Mouse (Mus musculus): ENCODE measurements around the gene Pphln1. TPM values are rescaled to one million over a fixed set of nuclear protein-coding genes. Genes with fewer than 3 reads are reported as not detected.
"Not testable (repeated sequence)": the region's sequence is repeated elsewhere in the genome, so short reads cannot be mapped to it uniquely, and the experiment has no call there.

Gene Pphln1
- total RNA-seq (2021), result 10 to 100 TPM; 30.8 to 35.8 TPM

DNA sequence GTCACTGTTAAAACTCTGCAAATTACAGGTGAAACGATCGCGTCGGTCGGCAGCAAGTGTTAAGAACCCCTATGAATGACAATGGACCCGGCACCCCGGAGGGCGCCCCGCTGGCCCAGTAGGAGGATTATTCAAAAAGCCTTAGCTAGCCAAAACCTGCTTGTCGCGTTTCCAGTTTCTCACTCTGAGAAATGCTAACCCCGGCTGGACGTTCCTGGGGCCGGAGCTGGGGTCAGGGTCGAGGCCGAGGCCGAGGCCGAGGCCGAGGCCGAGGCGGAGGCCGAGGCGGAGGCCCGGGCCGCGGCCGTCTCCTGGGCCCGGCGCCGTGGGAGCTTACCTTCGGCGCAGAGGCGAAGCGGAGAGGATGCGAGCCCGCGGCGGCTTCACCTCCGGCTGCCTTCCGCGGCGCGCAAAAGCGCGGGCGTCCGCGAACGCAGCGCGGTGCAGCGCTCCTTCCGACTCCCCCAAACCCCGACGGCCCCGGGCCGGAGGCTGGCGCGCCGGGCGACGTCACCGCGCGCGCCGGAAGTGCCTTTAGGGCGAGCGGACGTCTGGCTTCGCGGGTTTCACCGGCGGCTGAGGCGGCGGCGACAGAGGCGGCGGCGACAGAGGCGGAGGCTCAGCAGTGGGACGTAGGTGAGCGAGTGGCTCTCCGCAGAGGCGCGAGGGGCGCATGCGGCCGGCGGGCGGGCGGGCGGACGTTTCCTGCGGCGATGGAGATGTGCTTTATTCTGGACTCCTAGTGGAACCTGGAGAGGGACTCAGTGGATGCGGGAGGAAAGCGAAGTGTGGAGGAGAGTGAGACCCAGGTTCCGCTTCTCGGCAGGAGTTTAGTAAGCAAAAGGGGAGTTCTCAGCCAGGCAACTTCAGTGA, at the start of gene Pphln1, which contains the start of gene Zcrb1:
Gene Pphln1 (plus strand): TSS at position 525 of the 873 bp plus-strand sequence.
Gene Zcrb1 (minus strand): TSS at position 509 of the 873 bp plus-strand sequence.
- intact Hi-C loops (cut with DNase I), result no loop called here
- DNase-seq (ENCODE audit: extremely low spot score in 1 of 2, low spot score in 2 of 2), result peak; percentile 47 to 89

DNA sequence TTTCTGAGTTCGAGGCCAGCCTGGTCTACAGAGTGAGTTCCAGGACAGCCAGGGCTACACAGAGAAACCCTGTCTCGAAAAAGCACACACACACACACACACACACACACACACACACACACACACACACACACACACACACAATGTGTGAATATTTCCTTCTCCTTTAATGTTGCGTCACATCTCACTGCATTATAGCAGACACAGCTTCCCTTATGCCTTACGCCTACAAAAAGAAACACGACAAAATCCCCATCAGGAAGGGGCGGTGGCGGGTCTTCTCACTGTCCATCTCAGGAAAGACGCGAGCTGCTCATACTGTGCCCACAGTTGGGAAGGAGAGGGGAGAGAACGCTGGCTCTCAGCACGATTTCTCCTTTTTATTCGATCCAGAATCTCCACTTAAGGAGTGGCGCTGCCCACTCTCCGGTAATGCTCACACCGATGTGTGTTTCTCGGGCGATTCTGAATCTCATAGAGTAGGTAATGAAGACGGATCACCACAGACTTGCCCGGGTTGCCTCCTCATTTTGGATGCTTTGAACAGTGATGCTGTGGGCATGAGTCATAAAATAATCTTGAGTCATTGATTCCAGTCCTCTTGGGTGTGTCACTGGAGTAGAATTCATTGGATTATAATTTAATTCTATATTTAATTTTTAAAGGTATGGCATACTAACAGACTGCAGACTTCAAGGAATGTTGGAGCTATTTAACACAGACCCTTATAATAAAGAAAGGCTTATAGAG, 39.6 kb upstream of the Pphln1 start:
- DNase-seq (ENCODE audit: extremely low spot score in 1 of 2, low spot score in 2 of 2), result no peak
- intact Hi-C loops (cut with DNase I), result no loop called here

DNA sequence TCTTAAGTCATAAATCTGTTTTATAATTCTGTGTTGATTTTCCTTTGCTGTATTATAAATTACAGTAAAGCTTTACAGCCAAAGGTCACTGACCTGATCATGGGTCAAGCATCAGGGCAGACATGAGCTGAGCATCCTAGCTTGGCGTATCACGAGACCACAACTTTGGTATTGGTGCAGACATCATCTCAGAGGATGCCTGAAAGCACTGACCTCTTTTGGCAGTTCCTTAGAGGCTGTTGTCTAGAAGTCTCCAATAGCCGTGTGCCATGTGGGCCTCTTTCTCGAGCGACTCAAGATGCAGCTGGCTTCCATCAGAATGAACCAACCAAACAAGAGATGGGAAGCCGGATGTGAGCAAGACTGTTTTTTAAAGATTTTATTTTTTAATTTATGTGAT, 32.6 kb upstream of the Pphln1 start:
- intact Hi-C loops (cut with DNase I), result no loop called here

DNA sequence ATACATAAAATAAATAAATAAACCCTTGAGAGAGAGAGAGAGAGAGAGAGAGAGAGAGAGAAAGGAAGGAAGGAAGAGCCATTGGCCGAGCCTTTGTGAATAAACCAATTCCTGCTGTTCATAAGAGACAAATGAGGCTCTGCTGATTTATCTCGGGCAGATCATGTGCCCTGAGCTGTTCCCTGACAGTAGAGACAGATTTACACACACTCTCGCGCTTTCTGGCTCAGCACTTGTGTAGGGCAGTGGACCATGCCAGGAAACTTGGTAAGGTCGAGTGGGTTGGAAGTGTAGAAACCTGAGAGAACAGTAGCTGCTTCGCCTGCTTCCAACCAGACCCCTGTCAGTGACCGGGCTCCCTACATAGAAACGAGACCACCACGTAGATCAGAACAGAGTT, 29.6 kb upstream of the Pphln1 start:
- intact Hi-C loops (cut with DNase I), result no loop called here
- no peak for DNase-seq (ENCODE audit: extremely low spot score in 1 of 2, low spot score in 2 of 2)

More for the DNA sequence above, 32.6 kb upstream of the Pphln1 start:
- no peak for DNase-seq (ENCODE audit: extremely low spot score in 1 of 2, low spot score in 2 of 2)

DNA sequence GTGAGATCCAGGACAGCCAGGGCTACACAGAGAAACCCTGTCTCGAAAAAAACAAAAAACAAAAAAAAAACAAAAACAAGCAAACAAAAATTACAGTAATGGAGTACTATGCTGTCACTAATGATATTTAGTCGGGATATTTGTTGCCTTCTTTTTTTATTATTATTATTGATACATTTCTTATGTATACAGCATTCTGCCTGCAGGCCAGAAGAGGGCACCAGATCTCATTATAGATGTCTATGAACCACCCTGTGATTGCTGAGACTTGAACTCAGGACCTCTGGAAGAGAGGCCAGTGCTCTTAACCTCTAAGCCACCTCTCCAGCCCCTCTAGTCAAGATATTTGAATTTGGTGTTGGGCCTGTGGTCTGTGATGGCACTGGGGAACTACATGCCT, 26.3 kb upstream of the Pphln1 start:
- intact Hi-C loops (cut with DNase I), result no loop called here
- no peak for DNase-seq (ENCODE audit: extremely low spot score in 1 of 2, low spot score in 2 of 2)

DNA sequence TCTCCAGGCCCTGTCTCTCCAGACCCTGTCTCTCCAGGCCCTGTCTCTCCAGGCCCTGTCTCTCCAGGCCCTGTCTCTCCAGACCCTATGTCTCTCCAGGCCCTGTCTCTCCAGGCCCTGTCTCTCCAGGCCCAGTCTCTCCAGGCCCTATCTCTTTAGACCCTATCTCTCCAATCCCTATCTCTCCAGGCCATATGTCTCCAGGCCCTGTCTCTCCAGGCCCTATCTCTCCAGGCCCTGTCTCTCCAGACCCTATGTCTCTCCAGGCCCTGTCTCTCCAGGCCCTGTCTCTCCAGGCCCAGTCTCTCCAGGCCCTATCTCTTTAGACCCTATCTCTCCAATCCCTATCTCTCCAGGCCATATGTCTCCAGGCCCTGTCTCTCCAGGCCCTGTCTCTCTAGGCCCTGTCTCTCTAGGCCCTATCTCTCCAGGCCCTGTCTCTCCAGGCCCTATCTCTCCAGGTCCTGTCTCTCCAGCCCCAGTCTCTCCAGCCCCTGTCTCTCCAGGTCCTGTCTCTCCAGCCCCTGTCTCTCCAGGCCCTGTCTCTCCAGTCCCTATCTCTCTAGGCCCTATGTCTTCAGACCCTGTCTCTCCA, 25.5 kb upstream of the Pphln1 start:
- intact Hi-C loops (cut with DNase I); DNase-seq (ENCODE audit: extremely low spot score in 1 of 2, low spot score in 2 of 2): not testable (repeated sequence)

DNA sequence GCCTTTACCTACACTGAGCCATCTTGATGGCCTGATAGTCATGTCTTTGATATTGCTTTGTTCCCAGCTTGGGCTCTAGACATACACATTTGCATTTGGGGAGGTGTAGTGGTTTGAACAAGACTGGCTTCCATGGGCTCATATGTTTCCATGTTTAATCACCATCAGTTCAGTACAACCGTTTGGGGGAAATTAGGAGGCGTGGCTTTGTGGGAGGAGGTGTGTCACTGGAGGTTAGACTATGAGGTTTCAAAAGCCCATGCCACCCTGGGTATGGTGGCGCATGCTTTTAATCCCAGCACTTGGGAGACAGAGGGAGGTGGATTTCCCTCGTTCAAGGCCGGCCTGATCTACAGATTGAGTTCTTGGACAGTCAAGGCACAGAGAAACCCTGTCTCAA, 22.5 kb upstream of the Pphln1 start:
- intact Hi-C loops (cut with DNase I), result no loop called here
- DNase-seq (ENCODE audit: extremely low spot score in 1 of 2, low spot score in 2 of 2), result no peak

DNA sequence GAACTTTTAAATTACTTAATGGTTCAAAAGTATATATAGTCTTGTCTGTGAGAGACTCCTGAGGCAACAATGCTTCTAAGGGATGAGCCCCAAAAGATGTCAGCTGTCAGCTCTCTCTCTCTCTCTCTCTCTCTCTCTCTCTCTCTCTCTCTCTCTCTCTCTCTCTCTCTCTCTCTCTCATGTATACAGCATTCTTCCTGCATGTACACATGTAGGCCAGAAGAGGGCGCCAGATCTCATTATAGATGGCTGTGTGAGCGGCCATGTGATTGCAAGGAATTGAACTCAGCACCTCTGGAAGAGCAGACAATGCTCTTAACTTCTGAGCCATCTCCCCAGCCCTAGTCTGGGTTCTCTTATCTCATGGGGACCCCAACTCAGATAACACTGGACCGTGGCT, 19.0 kb upstream of the Pphln1 start:
- intact Hi-C loops (cut with DNase I), result no loop called here
- DNase-seq (ENCODE audit: extremely low spot score in 1 of 2, low spot score in 2 of 2), result no peak

DNA sequence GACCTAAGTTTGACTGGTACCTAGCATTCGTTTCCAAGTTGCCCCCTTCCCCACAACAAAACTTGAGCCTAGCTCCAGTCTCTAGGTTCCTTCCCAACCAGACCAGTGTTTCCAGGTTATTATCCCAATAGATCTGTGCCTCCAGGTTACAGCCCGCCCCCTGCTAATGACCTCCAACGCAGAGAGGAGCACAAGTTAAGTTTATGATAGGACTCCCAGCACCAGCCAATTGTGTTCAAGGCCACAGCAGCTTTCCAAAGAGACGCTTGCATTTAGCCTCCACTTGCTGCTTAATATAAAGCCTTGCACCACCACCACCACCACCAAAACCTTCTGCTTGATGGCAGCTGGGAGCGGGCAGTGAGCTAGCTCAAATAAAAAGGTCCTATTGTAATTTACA, 16.8 kb upstream of the Pphln1 start:
- intact Hi-C loops (cut with DNase I), result no loop called here

DNA sequence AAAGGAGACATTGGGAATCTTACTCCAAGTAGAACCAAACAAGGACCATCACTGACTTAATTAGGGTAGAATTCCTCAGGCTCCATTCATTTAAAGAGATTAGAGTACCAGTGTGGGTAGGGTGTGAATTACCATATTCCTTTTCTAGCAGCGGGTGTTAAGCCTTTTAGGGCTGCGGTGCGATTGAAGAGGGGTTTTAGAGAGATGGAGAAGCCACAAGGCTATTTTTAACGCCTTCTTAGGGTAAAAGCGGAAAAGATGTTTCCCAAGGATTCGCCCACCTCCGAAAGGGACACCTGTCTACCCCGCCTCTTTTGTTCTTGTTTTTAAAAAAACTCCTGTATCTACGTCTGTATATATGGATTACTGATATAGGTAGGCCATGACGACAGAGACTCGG, 881 bp upstream of the Pphln1 start:
- no peak for DNase-seq (ENCODE audit: extremely low spot score in 1 of 2, low spot score in 2 of 2)
- intact Hi-C loops (cut with DNase I), result no loop called here

More for the DNA sequence above, 16.8 kb upstream of the Pphln1 start:
- DNase-seq (ENCODE audit: extremely low spot score in 1 of 2, low spot score in 2 of 2), result no peak

DNA sequence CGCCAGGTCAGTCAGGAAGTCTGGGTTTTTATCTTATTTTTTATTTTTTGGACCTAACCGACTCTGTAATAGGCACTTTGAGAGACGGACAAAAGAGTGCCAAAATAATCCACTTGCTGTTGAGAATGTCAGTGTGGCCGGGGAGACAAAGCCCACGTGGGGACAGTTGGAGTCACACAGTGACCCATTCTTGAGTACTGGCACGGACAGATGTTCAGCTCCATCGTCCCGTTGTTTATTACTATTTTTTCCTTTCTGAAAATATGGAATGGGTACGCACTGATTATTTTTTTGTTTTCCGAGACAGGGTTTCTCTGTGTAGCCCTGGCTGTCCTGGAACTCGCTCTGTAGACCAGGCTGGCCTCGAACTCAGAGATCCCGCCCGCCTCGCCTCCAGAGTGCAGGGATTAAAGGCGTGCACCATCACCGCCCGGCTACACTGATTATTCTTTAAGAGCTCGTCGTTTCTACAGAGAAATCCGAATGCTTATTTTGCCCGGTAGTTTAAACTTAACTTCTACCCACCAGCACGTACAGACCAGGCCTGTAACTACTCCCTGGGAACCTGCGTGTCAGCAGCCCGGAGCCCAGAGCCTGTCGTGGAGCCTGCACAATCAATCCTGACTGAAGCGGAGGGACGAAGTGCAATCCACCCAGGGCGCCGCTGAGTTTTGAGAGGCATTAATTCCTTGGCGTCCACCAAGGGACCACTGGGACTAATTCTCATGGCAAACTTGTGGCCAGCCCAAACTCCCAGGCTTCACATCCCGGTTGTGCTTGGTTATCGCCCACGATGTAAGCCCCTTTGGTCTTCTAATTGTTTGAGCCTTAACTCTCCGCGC, 770 bp downstream of the Pphln1 start:
- intact Hi-C loops (cut with DNase I), result no loop called here
- DNase-seq (ENCODE audit: extremely low spot score in 1 of 2, low spot score in 2 of 2), result peak in 1 of 2 experiments; percentile 32

DNA sequence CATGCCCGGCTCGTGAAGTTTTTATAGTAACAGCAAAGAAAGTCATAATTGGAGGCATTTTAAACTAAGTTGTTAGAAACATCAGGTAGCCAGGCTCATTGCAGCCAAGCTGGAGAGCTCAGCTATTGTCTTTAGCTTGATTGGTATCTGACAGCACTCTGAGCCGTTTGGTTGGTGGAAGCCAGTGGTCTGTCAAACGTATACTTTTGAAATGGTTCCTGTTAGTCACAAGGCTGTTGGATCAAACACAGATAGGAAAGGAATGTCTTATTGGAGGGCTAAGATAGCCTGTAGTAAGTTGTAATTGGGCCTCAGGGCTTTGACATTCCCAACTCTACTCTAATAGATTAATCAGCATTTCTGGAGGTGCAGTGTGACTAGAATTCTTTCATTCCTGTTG, 3.3 kb downstream of the Pphln1 start:
- intact Hi-C loops (cut with DNase I), result no loop called here
- no peak for DNase-seq (ENCODE audit: extremely low spot score in 1 of 2, low spot score in 2 of 2)

DNA sequence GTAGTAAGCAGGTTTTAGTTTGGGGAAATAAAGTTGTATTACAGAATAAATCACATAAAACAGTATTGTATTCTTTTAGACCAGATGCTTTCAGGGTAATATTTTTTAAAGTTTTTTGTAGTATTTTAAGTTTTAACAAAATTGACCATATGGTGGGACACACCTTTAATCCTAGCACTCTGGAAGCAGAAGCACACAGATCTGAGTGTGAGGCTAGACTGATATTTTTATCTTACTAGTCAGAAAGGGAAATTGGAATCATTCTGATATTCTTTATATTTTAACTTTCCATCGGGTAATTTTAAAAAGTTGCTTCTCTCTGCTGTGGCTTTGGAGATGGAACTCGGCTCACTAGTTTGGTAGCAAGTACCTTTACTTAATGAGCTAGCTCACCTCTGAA, 4.6 kb downstream of the Pphln1 start:
- intact Hi-C loops (cut with DNase I), result no loop called here
- no peak for DNase-seq (ENCODE audit: extremely low spot score in 1 of 2, low spot score in 2 of 2)

DNA sequence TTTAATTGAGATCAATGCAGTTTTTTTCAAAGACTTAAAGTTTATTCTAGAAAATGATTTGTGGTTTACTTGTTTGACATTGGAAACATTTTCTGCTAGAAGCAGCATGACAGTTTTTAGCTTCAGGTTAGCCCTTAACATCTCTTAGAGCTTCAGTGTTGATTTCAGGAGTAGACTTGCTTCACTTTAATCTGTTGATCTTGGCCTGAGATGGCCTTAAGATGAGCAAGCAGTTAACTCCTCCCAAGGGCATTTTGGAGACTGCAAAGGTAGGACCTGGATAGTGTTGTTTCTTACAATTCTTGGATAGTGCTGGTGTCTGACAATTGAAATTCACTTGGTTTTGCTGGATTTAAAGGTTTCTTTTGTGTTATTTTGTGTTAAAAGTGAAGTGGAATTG, 6.7 kb downstream of the Pphln1 start:
- no peak for DNase-seq (ENCODE audit: extremely low spot score in 1 of 2, low spot score in 2 of 2)
- intact Hi-C loops (cut with DNase I), result no loop called here

DNA sequence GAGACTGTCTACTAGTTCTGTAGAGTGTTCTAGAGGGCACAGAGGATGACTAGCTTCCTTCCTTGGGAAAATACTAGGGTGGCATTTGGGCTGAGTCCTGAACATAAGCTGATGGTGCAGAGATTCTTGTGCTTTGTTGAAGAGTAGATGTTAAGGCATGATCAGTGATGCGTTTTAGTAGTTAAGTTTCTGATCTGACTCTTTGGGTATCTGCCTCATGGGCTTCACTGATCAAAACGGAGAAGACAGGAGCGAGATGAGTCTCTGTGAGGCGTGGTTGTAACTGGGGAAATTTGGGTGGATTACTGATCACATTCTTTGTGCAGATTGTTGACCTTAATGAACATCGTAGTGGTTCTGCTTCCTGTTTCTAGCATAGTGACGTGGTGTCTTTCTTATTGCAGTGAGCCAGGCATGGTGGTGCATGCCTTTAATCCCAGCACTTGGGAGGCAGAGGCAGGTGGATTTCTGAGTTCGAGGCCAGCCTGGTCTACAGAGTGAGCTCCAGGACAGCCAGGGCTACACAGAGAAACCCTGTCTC, 7.4 kb downstream of the Pphln1 start:
- intact Hi-C loops (cut with DNase I), result no loop called here
- DNase-seq (ENCODE audit: extremely low spot score in 1 of 2, low spot score in 2 of 2), result no peak

DNA sequence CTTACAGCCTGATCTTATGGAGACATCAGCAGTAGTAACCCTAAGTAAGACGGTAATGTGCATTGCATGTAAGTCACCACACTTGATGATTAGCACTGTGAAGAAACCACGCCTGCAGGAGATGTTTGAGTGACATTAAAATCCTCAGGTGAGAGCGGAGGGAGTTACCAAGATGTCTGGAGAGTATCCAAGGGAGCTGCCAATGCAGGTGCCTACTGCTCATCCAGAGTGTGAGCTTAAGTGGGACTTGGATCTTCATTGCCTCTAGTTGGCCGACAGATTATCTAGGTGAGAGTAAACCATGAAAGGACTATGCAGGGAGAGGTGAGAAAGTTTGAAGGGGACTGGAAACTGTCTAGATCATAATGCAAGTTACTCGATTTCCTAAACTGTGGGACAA, 8.3 kb downstream of the Pphln1 start:
- intact Hi-C loops (cut with DNase I), result no loop called here
- DNase-seq (ENCODE audit: extremely low spot score in 1 of 2, low spot score in 2 of 2), result no peak

DNA sequence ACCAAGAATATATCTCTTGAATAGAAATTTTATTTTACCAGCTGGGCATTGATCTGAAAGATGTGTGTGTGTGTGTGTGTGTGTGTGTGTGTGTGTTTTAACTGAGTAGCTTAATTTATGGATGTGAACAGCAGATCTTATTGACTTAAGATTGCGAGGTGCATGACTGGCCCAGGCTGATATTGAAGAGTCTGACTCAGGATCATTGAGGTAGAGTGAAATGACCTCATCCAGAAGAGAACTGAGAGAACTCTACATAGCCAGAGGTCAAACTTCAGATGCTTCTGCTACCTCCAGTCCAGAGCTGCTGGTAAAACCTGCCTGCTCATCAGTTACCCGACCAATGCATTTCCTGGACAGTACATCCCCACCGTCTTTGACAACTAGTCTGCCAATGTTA, 14.3 kb downstream of the Pphln1 start:
- intact Hi-C loops (cut with DNase I), result no loop called here
- no peak for DNase-seq (ENCODE audit: extremely low spot score in 1 of 2, low spot score in 2 of 2)

DNA sequence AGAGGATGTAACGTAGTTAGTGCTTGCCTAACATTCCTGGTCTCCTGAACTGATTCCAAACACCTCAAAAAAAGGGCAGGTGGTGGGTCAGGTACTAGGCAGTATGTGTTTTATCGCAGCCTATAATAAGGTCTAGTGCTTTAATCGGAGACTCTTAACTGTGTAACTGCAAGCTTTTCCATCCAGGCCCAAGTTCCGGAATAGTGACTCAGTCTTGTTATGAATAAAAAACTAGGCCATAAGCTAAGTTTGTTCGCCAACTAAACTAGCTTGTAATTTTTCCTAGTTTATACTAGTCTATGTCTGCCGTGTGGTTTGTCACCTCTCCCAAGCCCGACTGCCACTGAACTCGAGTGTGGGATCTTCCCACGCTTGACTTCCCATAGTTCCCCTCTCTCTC, 16.3 kb downstream of the Pphln1 start:
- intact Hi-C loops (cut with DNase I), result no loop called here

DNA sequence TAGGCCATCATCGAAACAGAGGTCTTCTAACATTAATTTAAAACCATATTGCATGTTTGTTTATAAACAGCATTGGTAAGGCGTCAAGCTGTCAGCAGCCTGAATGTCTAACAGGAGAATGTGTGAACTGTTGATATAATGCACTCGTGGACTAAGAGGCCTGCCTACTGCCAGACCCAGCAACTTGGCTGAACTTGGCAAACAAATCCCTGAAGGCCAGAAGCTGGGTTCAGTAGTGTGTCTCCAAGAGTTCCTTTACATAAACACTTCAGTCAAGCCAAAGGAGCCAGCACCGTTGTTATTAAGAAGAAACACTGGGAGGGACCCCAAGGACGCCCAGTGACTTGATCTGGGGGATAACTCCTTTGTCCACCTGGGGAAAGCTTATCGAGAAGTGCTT, 18.1 kb downstream of the Pphln1 start:
- no peak for DNase-seq (ENCODE audit: extremely low spot score in 1 of 2, low spot score in 2 of 2)
- intact Hi-C loops (cut with DNase I), result no loop called here

More for the DNA sequence above, 16.3 kb downstream of the Pphln1 start:
- DNase-seq (ENCODE audit: extremely low spot score in 1 of 2, low spot score in 2 of 2), result no peak

Measured in left cerebral cortex, postnatal 10 days (tissue).